Mouse (Mus musculus): ENCODE measurements around the gene Ccnl1. TPM values are rescaled to one million over a fixed set of nuclear protein-coding genes. Genes with fewer than 3 reads are reported as not detected.

Ccnl1 gene
- polyA plus RNA-seq, 1 experiment from 2014 or later, result 109 TPM

DNA sequence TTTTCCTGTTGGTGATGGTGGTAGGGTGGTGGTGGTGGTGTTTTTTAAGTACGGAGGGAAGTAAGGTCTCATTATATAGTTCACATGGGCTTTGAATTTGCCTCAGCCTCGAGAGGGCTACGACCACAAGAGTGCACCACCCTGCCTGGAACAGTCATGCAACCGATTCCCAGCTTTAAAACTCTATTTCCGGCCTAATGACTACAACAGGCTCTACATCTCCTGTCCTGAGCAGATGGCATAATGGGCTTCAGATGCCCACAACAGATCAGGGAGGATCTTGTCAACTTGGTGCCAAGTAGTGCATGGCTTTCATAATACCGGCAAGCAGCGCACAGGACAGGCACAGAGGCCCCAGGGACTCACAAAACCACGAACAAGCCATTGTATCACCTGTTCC lies 27.4 kb downstream of the Ccnl1 start:
- no peaks in the 10 kb centered on the region for H3K36me3 ChIP-seq
- H3K4me2 ChIP-seq, result no peak overlapping the region
- no peaks in the 10 kb centered on the region for H3K27me3 ChIP-seq (replicated peaks)
- no peak for ATAC-seq (ENCODE audit: insufficient read depth, low FRiP score, low read depth)
- WGBS, result 54% methylated on average over 8 of the region's 8 CpGs
- H3K9ac ChIP-seq, result no peak overlapping the region
- no peak overlapping the region for H3K27ac ChIP-seq
- H3K9me3 ChIP-seq, result no peaks in the 10 kb centered on the region
- H3K4me3 ChIP-seq (replicated peaks), result no peak overlapping the region
- peaks cover 15% of the 10 kb centered on the region for H3K4me1 ChIP-seq

- WGBS, result 22% methylated on average over 20 of the region's 20 CpGs
- H3K36me3 ChIP-seq, result no peaks in the 10 kb centered on the region
- peak overlapping the region; percentile 13; the same call in 1 of the 2 replicates for H3K4me3 ChIP-seq (replicated peaks)
- H3K27me3 ChIP-seq (replicated peaks), result no peaks in the 10 kb centered on the region
- peak overlapping the region; percentile 49 for H3K4me2 ChIP-seq
- H3K4me1 ChIP-seq, result peaks cover 15% of the 10 kb centered on the region
- 0 out of 2 replicates have a peak, but pooled peaks have one; percentile 54 for ATAC-seq (ENCODE audit: insufficient read depth, low FRiP score, low read depth)
- H3K9ac ChIP-seq, result no peak overlapping the region
- no peak overlapping the region for H3K27ac ChIP-seq
- no peaks in the 10 kb centered on the region for H3K9me3 ChIP-seq
Observed at GRCm38 (mm10) chr3:65929821-65930633, 28.0 kb downstream of the Ccnl1 start.

DNA sequence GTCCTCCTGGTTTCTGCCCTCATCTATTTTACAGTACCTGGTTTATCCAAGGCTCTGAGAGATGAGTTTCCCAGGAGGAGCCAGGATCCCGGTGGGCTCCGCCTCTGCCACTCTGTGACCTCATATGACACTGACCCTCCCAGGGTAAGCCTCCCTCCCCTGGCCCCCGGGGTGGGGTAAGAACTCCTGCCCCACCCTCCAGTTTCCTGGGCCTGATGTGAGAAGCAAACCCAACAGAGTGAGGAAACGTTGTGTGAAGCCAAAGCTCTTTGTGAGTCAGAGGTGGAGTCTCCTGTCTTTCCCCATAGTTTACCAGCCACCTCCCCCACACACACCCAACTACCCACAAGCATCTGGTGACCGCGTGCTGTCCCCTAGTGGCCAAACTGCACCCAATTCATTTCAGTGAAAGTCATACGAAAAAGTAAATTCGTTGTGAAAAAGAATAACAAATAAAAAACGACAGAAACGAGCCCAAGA lies 28.7 kb downstream of the Ccnl1 start:
- H3K36me3 ChIP-seq, result no peaks in the 10 kb centered on the region
- H3K27me3 ChIP-seq (replicated peaks), result no peaks in the 10 kb centered on the region
- peak overlapping the region; percentile 49 for H3K4me2 ChIP-seq
- peak overlapping the region; percentile 13; the same call in 1 of the 2 replicates for H3K4me3 ChIP-seq (replicated peaks)
- H3K9me3 ChIP-seq, result no peaks in the 10 kb centered on the region
- H3K9ac ChIP-seq, result no peak overlapping the region
- 6% methylated on average over 10 of the region's 10 CpGs for WGBS
- H3K4me1 ChIP-seq, result peaks cover 15% of the 10 kb centered on the region
- H3K27ac ChIP-seq, result no peak overlapping the region
- ATAC-seq (ENCODE audit: insufficient read depth, low FRiP score, low read depth), result peak; percentile 76

- H3K4me3 ChIP-seq (replicated peaks), result no peak overlapping the region
- no peaks in the 10 kb centered on the region for H3K27me3 ChIP-seq (replicated peaks)
- no peak for ATAC-seq (ENCODE audit: insufficient read depth, low FRiP score, low read depth)
- H3K9me3 ChIP-seq, result no peaks in the 10 kb centered on the region
- 0 out of 2 replicates have a peak overlapping the region, but pooled peaks have one; percentile 26 for H3K27ac ChIP-seq
- peak overlapping the region; percentile 49; the same call in 1 of the 2 replicates for H3K4me2 ChIP-seq
- no peaks in the 10 kb centered on the region for H3K36me3 ChIP-seq
- H3K4me1 ChIP-seq, result peaks cover 15% of the 10 kb centered on the region
- H3K9ac ChIP-seq, result no peak overlapping the region
- 38% methylated on average over 4 of the region's 4 CpGs for WGBS
Observed at GRCm38 (mm10) chr3:65928614-65929272, 29.3 kb downstream of the Ccnl1 start.

- Histone ChIP-seq H3K27ac (no peak overlapping the region), H3K4me2 (no peak overlapping the region), H3K4me1 (peaks cover 15% of the 10 kb centered on the region), H3K9ac (no peak overlapping the region), H3K9me3 (no peaks in the 10 kb centered on the region), H3K36me3 (no peaks in the 10 kb centered on the region), H3K27me3 (replicated peaks) (no peaks in the 10 kb centered on the region), H3K4me3 (replicated peaks) (no peak overlapping the region)
- 0 out of 2 replicates have a peak, but pooled peaks have one; percentile 19 for ATAC-seq (ENCODE audit: insufficient read depth, low FRiP score, low read depth)
- WGBS, result 64% methylated on average over 7 of the region's 7 CpGs
Observed at GRCm38 (mm10) chr3:65927685-65928084, 30.4 kb downstream of the Ccnl1 start.

DNA sequence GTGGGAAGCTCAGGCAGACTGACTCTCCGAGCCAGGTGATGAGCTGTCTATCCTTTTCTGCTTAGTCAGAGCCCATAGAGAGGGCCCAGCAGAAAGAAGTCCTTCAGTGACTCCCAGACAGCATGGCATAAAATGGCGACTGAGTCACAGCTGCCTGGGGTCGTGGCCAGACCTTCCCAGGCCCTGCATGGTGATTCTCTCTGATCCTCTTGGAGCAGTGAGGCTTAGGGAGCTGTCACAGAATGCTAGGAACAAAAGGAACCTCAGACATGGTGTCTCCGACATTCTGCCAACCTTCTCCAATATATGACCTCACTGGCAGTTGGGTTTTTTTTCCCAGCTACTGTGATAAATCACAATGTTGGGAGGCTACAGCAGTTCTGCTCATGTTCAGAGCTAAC lies 30.9 kb downstream of the Ccnl1 start:
- Histone ChIP-seq H3K4me2 (no peak overlapping the region), H3K4me3 (replicated peaks) (no peak overlapping the region), H3K27ac (no peak overlapping the region), H3K9me3 (no peaks in the 10 kb centered on the region), H3K4me1 (peaks cover 15% of the 10 kb centered on the region), H3K27me3 (replicated peaks) (no peaks in the 10 kb centered on the region), H3K9ac (no peak overlapping the region), H3K36me3 (no peaks in the 10 kb centered on the region)
- ATAC-seq (ENCODE audit: insufficient read depth, low FRiP score, low read depth), result no peak
- WGBS, result 79% methylated on average over 4 of the region's 4 CpGs

GRCm38 (mm10) chr3:65926426-65926825 lies 31.6 kb downstream of the Ccnl1 start:
- Histone ChIP-seq H3K9me3 (no peaks in the 10 kb centered on the region), H3K4me3 (replicated peaks) (no peak overlapping the region), H3K36me3 (no peaks in the 10 kb centered on the region), H3K4me1 (peaks cover 15% of the 10 kb centered on the region), H3K9ac (no peak overlapping the region), H3K4me2 (no peak overlapping the region), H3K27ac (no peak overlapping the region), H3K27me3 (replicated peaks) (no peaks in the 10 kb centered on the region)
- no peak for ATAC-seq (ENCODE audit: insufficient read depth, low FRiP score, low read depth)
- WGBS, result 83% methylated on average over 5 of the region's 5 CpGs

GRCm38 (mm10) chr3:65925058-65925740 lies 32.9 kb downstream of the Ccnl1 start:
- Histone ChIP-seq H3K27ac (no peak overlapping the region), H3K27me3 (replicated peaks) (no peaks in the 10 kb centered on the region), H3K9ac (no peak overlapping the region), H3K36me3 (no peaks in the 10 kb centered on the region), H3K4me3 (replicated peaks) (no peak overlapping the region), H3K9me3 (no peaks in the 10 kb centered on the region), H3K4me2 (no peak overlapping the region), H3K4me1 (peaks cover 15% of the 10 kb centered on the region)
- WGBS, result 74% methylated on average over 5 of the region's 5 CpGs
- no peak for ATAC-seq (ENCODE audit: insufficient read depth, low FRiP score, low read depth)

- peak; percentile 31; the same call in 1 of the 2 replicates for ATAC-seq (ENCODE audit: insufficient read depth, low FRiP score, low read depth)
- WGBS, result 61% methylated on average over 6 of the region's 6 CpGs
Observed at GRCm38 (mm10) chr3:65922420-65922819, 35.6 kb downstream of the Ccnl1 start.

GRCm38 (mm10) chr3:65921671-65922070 lies 36.4 kb downstream of the Ccnl1 start:
- 90% methylated on average over 1 of the region's 1 CpGs for WGBS

More at GRCm38 (mm10) chr3:65922420-65922819, 35.6 kb downstream of the Ccnl1 start:
- H3K36me3 ChIP-seq, result no peaks in the 10 kb centered on the region
- no peak overlapping the region for H3K27ac ChIP-seq
- H3K4me3 ChIP-seq (replicated peaks), result no peak overlapping the region
- no peaks in the 10 kb centered on the region for H3K27me3 ChIP-seq (replicated peaks)
- H3K4me1 ChIP-seq, result no peaks in the 10 kb centered on the region
- H3K9me3 ChIP-seq, result no peaks in the 10 kb centered on the region
- no peak overlapping the region for H3K9ac ChIP-seq
- H3K4me2 ChIP-seq, result no peak overlapping the region

DNA sequence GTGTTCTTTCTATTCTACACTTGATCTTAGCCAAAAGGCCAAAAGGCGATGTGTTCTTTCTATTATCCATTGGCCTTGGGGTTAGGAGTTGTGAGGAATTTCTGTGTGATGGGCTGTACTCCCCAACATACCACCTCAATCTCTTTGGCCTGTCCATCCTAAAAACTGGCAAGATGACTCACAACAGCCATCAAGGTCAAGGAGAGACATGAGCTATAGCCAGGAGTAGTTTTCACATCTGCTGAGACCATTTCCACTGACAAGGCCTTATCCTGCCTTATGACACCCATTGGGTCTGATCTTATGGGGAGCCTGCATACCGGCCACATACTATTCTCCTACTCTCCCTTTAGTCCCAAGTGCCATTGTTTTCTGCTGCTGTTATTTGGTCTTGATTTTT lies 39.0 kb downstream of the Ccnl1 start:
- no peak overlapping the region for H3K27ac ChIP-seq
- ATAC-seq (ENCODE audit: insufficient read depth, low FRiP score, low read depth), result no peak
- no peaks in the 10 kb centered on the region for H3K4me1 ChIP-seq
- H3K4me2 ChIP-seq, result no peak overlapping the region
- no peak overlapping the region for H3K9ac ChIP-seq
- no peaks in the 10 kb centered on the region for H3K36me3 ChIP-seq
- H3K27me3 ChIP-seq (replicated peaks), result no peaks in the 10 kb centered on the region
- no peaks in the 10 kb centered on the region for H3K9me3 ChIP-seq
- H3K4me3 ChIP-seq (replicated peaks), result no peak overlapping the region
- WGBS, result 99% methylated on average over 2 of the region's 2 CpGs

More at GRCm38 (mm10) chr3:65921671-65922070, 36.4 kb downstream of the Ccnl1 start:
- H3K4me1 ChIP-seq, result no peaks in the 10 kb centered on the region
- ATAC-seq (ENCODE audit: insufficient read depth, low FRiP score, low read depth), result no peak
- no peaks in the 10 kb centered on the region for H3K27me3 ChIP-seq (replicated peaks)
- H3K9me3 ChIP-seq, result no peaks in the 10 kb centered on the region
- H3K4me3 ChIP-seq (replicated peaks), result no peak overlapping the region
- H3K36me3 ChIP-seq, result no peaks in the 10 kb centered on the region
- no peak overlapping the region for H3K27ac ChIP-seq
- H3K9ac ChIP-seq, result no peak overlapping the region
- no peak overlapping the region for H3K4me2 ChIP-seq

Measured in stomach, embryonic 15.5 days (tissue).